Mouse (Mus musculus): ENCODE data around the gene Ring1. TPM values are rescaled to one million over a fixed set of nuclear protein-coding genes. Genes with fewer than 3 reads are reported as not detected.
A peak's percentile ranks its signal among the peaks of the same experiment; 100 is the strongest.
"Not testable (repeated sequence)": the region's sequence is repeated elsewhere in the genome, so short reads cannot be mapped to it uniquely, and the experiment has no call there.

Gene Ring1
- polyA plus RNA-seq, 1 experiment from 2014 or later = 10.1 TPM

- H3K9ac ChIP-seq (ENCODE audit: low read depth, low read length) = no peak overlapping the region
- H3K4me1 ChIP-seq (replicated peaks; ENCODE audit: control insufficient read depth, insufficient read depth, low read length) = peaks cover 9% of the 10 kb centered on the region; the same call in 1 of the 2 replicates
- ATAC-seq = no peak
- H3K4me3 ChIP-seq (ENCODE audit: low read depth, low read length) = no peak overlapping the region
- peaks cover 21% of the 10 kb centered on the region for H3K36me3 ChIP-seq (ENCODE audit: control insufficient read depth, insufficient read depth)
- H3K9me3 ChIP-seq (ENCODE audit: control insufficient read depth) = no peaks in the 10 kb centered on the region
- H3K4me2 ChIP-seq (replicated peaks; ENCODE audit: low read depth) = no peak overlapping the region
- H3K27me3 ChIP-seq (replicated peaks; ENCODE audit: control insufficient read depth, insufficient read depth, low read length) = no peaks in the 10 kb centered on the region
- 92% methylated on average over 22 of the region's 23 CpGs for WGBS
- H3K27ac ChIP-seq (ENCODE audit: low read depth, low read length) = no peak overlapping the region
- no peak for TF ChIP-seq CTCF (IDR thresholded peaks at IDR 0.05; ENCODE audit: low read depth)
Measured at GRCm38 (mm10) chr17:34021539-34022413, 2.7 kb downstream of the Ring1 start.

- Histone ChIP-seq H3K4me3 (ENCODE audit: low read depth, low read length) (no peak overlapping the region), H3K9me3 (ENCODE audit: control insufficient read depth) (no peaks in the 10 kb centered on the region), H3K27me3 (replicated peaks; ENCODE audit: control insufficient read depth, insufficient read depth, low read length) (no peaks in the 10 kb centered on the region), H3K36me3 (ENCODE audit: control insufficient read depth, insufficient read depth) (no peaks in the 10 kb centered on the region), H3K9ac (ENCODE audit: low read depth, low read length) (no peak overlapping the region), H3K4me2 (replicated peaks; ENCODE audit: low read depth) (no peak overlapping the region), H3K4me1 (replicated peaks; ENCODE audit: control insufficient read depth, insufficient read depth, low read length) (no peaks in the 10 kb centered on the region), H3K27ac (ENCODE audit: low read depth, low read length) (no peak overlapping the region)
- no peak for TF ChIP-seq CTCF (IDR thresholded peaks at IDR 0.05; ENCODE audit: low read depth)
- no peak for ATAC-seq
- 92% methylated on average over 8 of the region's 8 CpGs for WGBS
Measured at GRCm38 (mm10) chr17:34013436-34013835, 11.0 kb downstream of the Ring1 start.

- Histone ChIP-seq H3K36me3 (ENCODE audit: control insufficient read depth, insufficient read depth) (no peaks in the 10 kb centered on the region), H3K4me3 (ENCODE audit: low read depth, low read length) (no peak overlapping the region), H3K9me3 (ENCODE audit: control insufficient read depth) (no peaks in the 10 kb centered on the region), H3K27me3 (replicated peaks; ENCODE audit: control insufficient read depth, insufficient read depth, low read length) (no peaks in the 10 kb centered on the region), H3K9ac (ENCODE audit: low read depth, low read length) (no peak overlapping the region), H3K4me2 (replicated peaks; ENCODE audit: low read depth) (no peak overlapping the region), H3K4me1 (replicated peaks; ENCODE audit: control insufficient read depth, insufficient read depth, low read length) (no peaks in the 10 kb centered on the region), H3K27ac (ENCODE audit: low read depth, low read length) (no peak overlapping the region)
- TF ChIP-seq CTCF (IDR thresholded peaks at IDR 0.05; ENCODE audit: low read depth) = no peak
- WGBS = 65% methylated on average over 5 of the region's 5 CpGs
- no peak for ATAC-seq
Measured at GRCm38 (mm10) chr17:34010156-34010555, 14.3 kb downstream of the Ring1 start.

GRCm38 (mm10) chr17:34006570-34006969, 17.9 kb downstream of the Ring1 start:
- H3K27me3 ChIP-seq (replicated peaks; ENCODE audit: control insufficient read depth, insufficient read depth, low read length) = no peaks in the 10 kb centered on the region
- 38% methylated on average over 2 of the region's 2 CpGs for WGBS
- no peaks in the 10 kb centered on the region for H3K4me1 ChIP-seq (replicated peaks; ENCODE audit: control insufficient read depth, insufficient read depth, low read length)
- no peak overlapping the region for H3K9ac ChIP-seq (ENCODE audit: low read depth, low read length)
- no peaks in the 10 kb centered on the region for H3K9me3 ChIP-seq (ENCODE audit: control insufficient read depth)
- H3K4me3 ChIP-seq (ENCODE audit: low read depth, low read length) = no peak overlapping the region
- no peak for ATAC-seq
- no peaks in the 10 kb centered on the region for H3K36me3 ChIP-seq (ENCODE audit: control insufficient read depth, insufficient read depth)
- no peak overlapping the region for H3K27ac ChIP-seq (ENCODE audit: low read depth, low read length)
- no peak overlapping the region for H3K4me2 ChIP-seq (replicated peaks; ENCODE audit: low read depth)
- TF ChIP-seq CTCF (IDR thresholded peaks at IDR 0.05; ENCODE audit: low read depth) = no peak

DNA sequence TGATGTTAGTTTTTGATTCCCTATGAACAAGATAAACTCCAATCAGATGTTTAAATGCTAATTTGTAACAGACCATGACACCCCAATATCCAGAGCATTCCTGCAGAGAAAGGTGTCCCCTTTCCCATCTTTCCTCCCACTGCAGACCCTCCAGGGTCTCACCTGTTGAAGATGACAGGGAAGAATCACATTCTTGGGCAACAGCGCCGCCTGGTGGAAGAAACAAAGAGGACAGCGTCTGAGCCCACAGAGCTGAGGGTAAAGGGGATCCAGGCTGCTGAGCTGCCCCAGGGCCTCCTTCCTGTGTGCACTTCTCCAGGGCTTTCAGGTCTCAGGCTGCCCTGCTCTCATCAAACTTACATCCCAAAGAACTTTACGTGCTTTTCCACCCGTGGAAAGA, 21.1 kb downstream of the Ring1 start:
- H3K27me3 ChIP-seq (replicated peaks; ENCODE audit: control insufficient read depth, insufficient read depth, low read length) = no peaks in the 10 kb centered on the region
- H3K4me3 ChIP-seq (ENCODE audit: low read depth, low read length) = no peak overlapping the region
- H3K4me1 ChIP-seq (replicated peaks; ENCODE audit: control insufficient read depth, insufficient read depth, low read length) = no peaks in the 10 kb centered on the region
- no peak overlapping the region for H3K27ac ChIP-seq (ENCODE audit: low read depth, low read length)
- ATAC-seq = no peak
- no peaks in the 10 kb centered on the region for H3K36me3 ChIP-seq (ENCODE audit: control insufficient read depth, insufficient read depth)
- no peak overlapping the region for H3K4me2 ChIP-seq (replicated peaks; ENCODE audit: low read depth)
- peak; percentile 84 for TF ChIP-seq CTCF (IDR thresholded peaks at IDR 0.05; ENCODE audit: low read depth)
- 7% methylated on average over 5 of the region's 5 CpGs for WGBS
- no peaks in the 10 kb centered on the region for H3K9me3 ChIP-seq (ENCODE audit: control insufficient read depth)
- no peak overlapping the region for H3K9ac ChIP-seq (ENCODE audit: low read depth, low read length)

GRCm38 (mm10) chr17:34000796-34001195, 23.7 kb downstream of the Ring1 start:
- not testable (repeated sequence) for ATAC-seq; H3K9ac ChIP-seq (ENCODE audit: low read depth, low read length); H3K27ac ChIP-seq (ENCODE audit: low read depth, low read length); H3K9me3 ChIP-seq (ENCODE audit: control insufficient read depth); H3K27me3 ChIP-seq (replicated peaks; ENCODE audit: control insufficient read depth, insufficient read depth, low read length); H3K4me1 ChIP-seq (replicated peaks; ENCODE audit: control insufficient read depth, insufficient read depth, low read length)
- peaks cover 12% of the 10 kb centered on the region; the same call in 1 of the 2 replicates for H3K36me3 ChIP-seq (ENCODE audit: control insufficient read depth, insufficient read depth)
- H3K4me2 ChIP-seq (replicated peaks; ENCODE audit: low read depth) = peak overlapping the region; percentile 98
- H3K4me3 ChIP-seq (ENCODE audit: low read depth, low read length) = peak overlapping the region; percentile 75
- WGBS = 44% methylated on average over 2 of the region's 2 CpGs

Measured in intestine, postnatal 0 days (tissue).